ENCODE assay signal across 25 mouse cellular contexts in genomic region chr4:85154361-85154760, GRCm38 (mm10). TPM values are rescaled to one million over a fixed set of nuclear protein-coding genes. Genes with fewer than 3 reads are reported as not detected.
"Had no signal": no experiment of that assay in that cellular context is flagged by ENCODE, and none has a peak within 500 bp of the region (broad histone marks: within the 10 kb centered on the region; RNA-seq: fewer than 3 reads in every experiment).

No protein-coding gene starts in this region.

- ATAC-seq: hindbrain, embryonic 16.5 days; inflammation-experienced regulatory T-cells, adult 6 months; intestine, embryonic 15.5 days; intestine, postnatal 0 days had no signal

- H3K9ac ChIP-seq: heart, embryonic 12.5 days; hindbrain, embryonic 12.5 days; hindbrain, embryonic 14.5 days; intestine, embryonic 15.5 days; limb, embryonic 12.5 days had no signal

- H3K4me3 ChIP-seq: gastrocnemius, adult 2 months; heart, embryonic 10.5 days; heart, embryonic 12.5 days; hindbrain, embryonic 10.5 days; hindbrain, embryonic 12.5 days; intestine, embryonic 15.5 days; layer of hippocampus, adult 2 months; left cerebral cortex, adult 2 months; limb, embryonic 10.5 days; limb, embryonic 12.5 days had no signal

- DNase-seq: gastrocnemius, adult 2 months; gastrocnemius, postnatal 10 days; gastrocnemius, postnatal 25 days; heart, adult 18-20 months; heart, postnatal 10 days; heart, postnatal 4 days; kidney, adult 18-20 months; kidney, adult 8-10 months; kidney, postnatal 10 days; kidney, postnatal 25 days; kidney, postnatal 4 days; liver had no signal

- H3K27me3 ChIP-seq: heart, embryonic 12.5 days; hindbrain, embryonic 12.5 days; intestine, embryonic 15.5 days; limb, embryonic 12.5 days had no signal

- H3K4me1 ChIP-seq: heart, embryonic 10.5 days; heart, embryonic 12.5 days; hindbrain, embryonic 10.5 days; hindbrain, embryonic 12.5 days; intestine, embryonic 15.5 days; limb, embryonic 10.5 days; limb, embryonic 12.5 days had no signal

- H3K27ac ChIP-seq: gastrocnemius, adult 2 months; heart, embryonic 10.5 days; hindbrain, embryonic 10.5 days; hindbrain, embryonic 12.5 days; hindbrain, embryonic 14.5 days; intestine, embryonic 15.5 days; layer of hippocampus, adult 2 months; left cerebral cortex, adult 2 months; limb, embryonic 10.5 days; limb, embryonic 12.5 days had no signal

- H3K4me2 ChIP-seq: heart, embryonic 12.5 days; hindbrain, embryonic 12.5 days; hindbrain, embryonic 14.5 days; intestine, embryonic 15.5 days; limb, embryonic 12.5 days had no signal

- H3K9me3 ChIP-seq: heart, embryonic 10.5 days; heart, embryonic 12.5 days; hindbrain, embryonic 10.5 days; hindbrain, embryonic 12.5 days; intestine, embryonic 15.5 days; limb, embryonic 10.5 days; limb, embryonic 12.5 days had no signal

- H3K36me3 ChIP-seq: heart, embryonic 10.5 days; heart, embryonic 12.5 days; hindbrain, embryonic 10.5 days; hindbrain, embryonic 12.5 days; intestine, embryonic 15.5 days; limb, embryonic 10.5 days; limb, embryonic 12.5 days had no signal

RNA-seq across cellular contexts. Expression of gene Sh3gl2, which starts 50.6 kb away (rescaled TPM):
- polyA plus RNA-seq: inflammation-experienced regulatory T-cells, adult 6 months had no signal
